28 mouse cellular contexts compared by ENCODE assay signal in the genomic region with DNA sequence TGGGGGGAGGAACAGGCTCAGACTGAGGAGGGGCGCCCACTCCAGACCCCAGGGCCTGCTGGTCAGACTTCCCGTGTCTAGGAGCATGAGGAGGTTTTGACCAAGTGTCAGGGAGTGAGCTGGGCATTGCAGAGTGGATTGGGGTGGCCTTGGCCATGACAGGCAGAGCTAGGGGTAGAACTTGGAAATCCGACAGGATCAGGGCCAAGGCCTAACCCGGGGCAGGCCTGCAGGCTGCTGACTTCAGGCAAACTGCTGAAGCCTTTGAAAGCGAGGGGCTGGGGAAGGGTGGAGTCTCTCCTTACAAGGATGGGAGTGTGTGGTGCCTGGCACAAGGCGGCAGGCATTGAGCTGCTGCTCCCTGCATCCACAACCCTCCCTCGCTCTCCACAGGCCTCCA. TPM values are rescaled to one million over a fixed set of nuclear protein-coding genes. Genes with fewer than 3 reads are reported as not detected.
DNase-seq lines count a peak whose midpoint lies in the region; ATAC-seq and TF ChIP-seq lines count a peak whose summit lies in the region.
"Had no signal": no experiment of that assay in that cellular context is flagged by ENCODE, and none has a peak within 500 bp of the region (broad histone marks: within the 10 kb centered on the region; RNA-seq: fewer than 3 reads in every experiment).

No protein-coding gene starts in this region.

- intact Hi-C loops in heart, postnatal 36 days (cut with DNase I) = no loop called here

- 51% methylated on average over 7 of the region's 7 CpGs for WGBS in heart, embryonic 13.5 days
- 48% methylated on average over 7 of the region's 7 CpGs for WGBS in stomach, embryonic 14.5 days
- 50% methylated on average over 7 of the region's 7 CpGs for WGBS in stomach, postnatal 0 days
- WGBS in limb, embryonic 10.5 days = 57% methylated on average over 7 of the region's 7 CpGs

- H3K27ac ChIP-seq in heart, embryonic 13.5 days (replicated peaks) = no peak overlapping the region
- no peak overlapping the region for H3K27ac ChIP-seq in stomach, embryonic 14.5 days (ENCODE audit: low read length)
- H3K27ac ChIP-seq in stomach, postnatal 0 days (replicated peaks) = no peak overlapping the region
- 0 out of 2 replicates have a peak overlapping the region, but pooled peaks have one; percentile 8 for H3K27ac ChIP-seq in limb, embryonic 10.5 days
- H3K27ac ChIP-seq: embryonic facial prominence, embryonic 13.5 days; forebrain, embryonic 12.5 days; hindbrain, embryonic 14.5 days; kidney, postnatal 0 days; left cerebral cortex, adult 2 months; macrophage; midbrain, embryonic 15.5 days; neural tube, embryonic 13.5 days had no signal

- no peaks in the 10 kb centered on the region for H3K9me3 ChIP-seq in heart, embryonic 13.5 days
- no peaks in the 10 kb centered on the region for H3K9me3 ChIP-seq in stomach, embryonic 14.5 days (ENCODE audit: control insufficient read depth, low read depth, low read length)
- no peaks in the 10 kb centered on the region for H3K9me3 ChIP-seq in stomach, postnatal 0 days (ENCODE audit: control insufficient read depth, low read length)
- no peaks in the 10 kb centered on the region for H3K9me3 ChIP-seq in limb, embryonic 10.5 days (replicated peaks)
- H3K9me3 ChIP-seq: embryonic facial prominence, embryonic 13.5 days; forebrain, embryonic 12.5 days; G1E; midbrain, embryonic 15.5 days; neural tube, embryonic 13.5 days had no signal

- H3K27me3 ChIP-seq in heart, embryonic 13.5 days (replicated peaks) = peaks cover 90% of the 10 kb centered on the region
- no peaks in the 10 kb centered on the region for H3K27me3 ChIP-seq in stomach, embryonic 14.5 days (ENCODE audit: control insufficient read depth, insufficient read depth, low read length)
- H3K27me3 ChIP-seq in stomach, postnatal 0 days (ENCODE audit: control insufficient read depth, insufficient read depth, low read length) = no peaks in the 10 kb centered on the region
- H3K27me3 ChIP-seq in limb, embryonic 10.5 days (ENCODE audit: low read depth, poor library complexity, severe bottlenecking) = peaks cover 65% of the 10 kb centered on the region
- H3K27me3 ChIP-seq: embryonic facial prominence, embryonic 13.5 days; midbrain, embryonic 15.5 days; neural tube, embryonic 13.5 days had no signal

- 0 out of 2 replicates have a peak overlapping the region, but pooled peaks have one; percentile 40 for H3K9ac ChIP-seq in heart, embryonic 13.5 days
- no peak overlapping the region for H3K9ac ChIP-seq in stomach, embryonic 14.5 days (replicated peaks; ENCODE audit: low read depth, low read length)
- no peak overlapping the region for H3K9ac ChIP-seq in stomach, postnatal 0 days (ENCODE audit: low read length)
- H3K9ac ChIP-seq: embryonic facial prominence, embryonic 13.5 days; forebrain, embryonic 12.5 days; hindbrain, embryonic 14.5 days; liver, postnatal 0 days; midbrain, embryonic 15.5 days; neural tube, embryonic 13.5 days had no signal

- peaks cover 13% of the 10 kb centered on the region for H3K4me1 ChIP-seq in heart, embryonic 13.5 days
- H3K4me1 ChIP-seq in stomach, embryonic 14.5 days (ENCODE audit: control insufficient read depth, insufficient read depth, low read length) = peaks cover 7% of the 10 kb centered on the region
- H3K4me1 ChIP-seq in stomach, postnatal 0 days (replicated peaks; ENCODE audit: control insufficient read depth, insufficient read depth) = no peaks in the 10 kb centered on the region
- peaks cover 43% of the 10 kb centered on the region for H3K4me1 ChIP-seq in limb, embryonic 10.5 days

- DNase-seq in heart, postnatal 36 days = no peak
- DNase-seq in stomach, postnatal 0 days (ENCODE audit: low spot score) = no peak
- no peak for DNase-seq in limb, embryonic 10.5 days (ENCODE audit: low spot score)
- no peak for DNase-seq in kidney, adult 11 months
- DNase-seq: cerebellum, adult 2 months; cerebellum, postnatal 36 days; embryo, embryonic 11 days; kidney, adult 2 months; left cerebral cortex, postnatal 4 days; liver, postnatal 0 days; right cerebral cortex, adult 18-20 months; right cerebral cortex, postnatal 4 days had no signal

- no peak overlapping the region for H3K4me2 ChIP-seq in heart, embryonic 13.5 days
- no peak overlapping the region for H3K4me2 ChIP-seq in stomach, embryonic 14.5 days (replicated peaks; ENCODE audit: low read depth, low read length)
- H3K4me2 ChIP-seq in stomach, postnatal 0 days (replicated peaks; ENCODE audit: low read depth) = no peak overlapping the region
- H3K4me2 ChIP-seq: embryonic facial prominence, embryonic 13.5 days; forebrain, embryonic 12.5 days; hindbrain, embryonic 14.5 days; liver, embryonic 11.5 days; midbrain, embryonic 15.5 days; neural tube, embryonic 13.5 days had no signal

- no peak for TF ChIP-seq CTCF in stomach, postnatal 0 days (IDR thresholded peaks at IDR 0.05; ENCODE audit: low read depth)

- ATAC-seq in heart, embryonic 13.5 days (ENCODE audit: extremely low read depth, insufficient number of reproducible peaks, low FRiP score, low TSS enrichment) = no peak
- ATAC-seq in stomach, embryonic 14.5 days (ENCODE audit: insufficient number of reproducible peaks, insufficient read depth, low FRiP score, low read depth) = peak; percentile 12; the same call in 1 of the 2 replicates
- ATAC-seq in stomach, postnatal 0 days (ENCODE audit: low FRiP score, low TSS enrichment) = no peak
- no peak for ATAC-seq in activated CD4-positive, CD25-positive, alpha-beta regulatory T cell, adult 4 months
- ATAC-seq: lung, postnatal 0 days; midbrain, embryonic 15.5 days had no signal

- no peak for TF ChIP-seq EP300 in stomach, postnatal 0 days (optimal IDR thresholded peaks at IDR 0.05)

- H3K4me3 ChIP-seq in heart, embryonic 13.5 days = no peak overlapping the region
- no peak overlapping the region for H3K4me3 ChIP-seq in stomach, embryonic 14.5 days (ENCODE audit: low read depth, low read length)
- H3K4me3 ChIP-seq in stomach, postnatal 0 days (ENCODE audit: low read depth, low read length) = no peak overlapping the region
- H3K4me3 ChIP-seq in limb, embryonic 10.5 days = no peak overlapping the region
- H3K4me3 ChIP-seq: embryonic facial prominence, embryonic 13.5 days; erythroblast, embryonic 14.5 days; forebrain, embryonic 12.5 days; left cerebral cortex, adult 2 months; midbrain, embryonic 15.5 days; myocyte; neural tube, embryonic 13.5 days had no signal

- H3K36me3 ChIP-seq in heart, embryonic 13.5 days = no peaks in the 10 kb centered on the region
- no peaks in the 10 kb centered on the region for H3K36me3 ChIP-seq in stomach, embryonic 14.5 days (ENCODE audit: control insufficient read depth, insufficient read depth, low read length)
- no peaks in the 10 kb centered on the region; the same call in 1 of the 2 replicates for H3K36me3 ChIP-seq in stomach, postnatal 0 days (ENCODE audit: control insufficient read depth, insufficient read depth, low read length)
- no peaks in the 10 kb centered on the region for H3K36me3 ChIP-seq in limb, embryonic 10.5 days
- H3K36me3 ChIP-seq: embryonic facial prominence, embryonic 13.5 days; forebrain, embryonic 12.5 days; G1E; midbrain, embryonic 15.5 days had no signal

RNA-seq across cellular contexts. Expression of a gene that starts 52.5 kb away (rescaled TPM):
- 5.1 and 6.1 TPM in 2 replicates for polyA plus RNA-seq in heart, embryonic 13.5 days (2015; fragmentation: Nextera tagmentation; extraction: Ambion mirVana)
- total RNA-seq in heart, postnatal 36 days (2021) = 10 to 100 TPM; 11.4 to 17.6 TPM
- 17.5 and 24.6 TPM in 2 replicates for polyA plus RNA-seq in stomach, embryonic 14.5 days (2014; fragmentation: Nextera tagmentation; extraction: Ambion mirVana)
- polyA plus RNA-seq in stomach, postnatal 0 days (2015; fragmentation: Nextera tagmentation; extraction: Ambion mirVana) = 70.1 and 73.0 TPM in 2 replicates
- 2.8 and 4.2 TPM in 2 replicates for polyA plus RNA-seq in limb, embryonic 10.5 days (2016; fragmentation: Nextera tagmentation; extraction: Ambion mirVana)
- under 1 TPM in 1 of 2 experiments, not detected in 1; 0.53 TPM for polyA plus RNA-seq in activated CD4-positive, CD25-positive, alpha-beta regulatory T cell, adult 4 months (2017; shearing (Covaris generic))
- total RNA-seq: G1E had no signal
- polyA plus RNA-seq: G1E had no signal
